Mouse (Mus musculus) cerebellum, adult (tissue): Measurements from ENCODE around the gene C530008M17Rik.

Source experiments
- ATAC-seq: cut with Nextera tagmentation; 2 replicates; pipeline ENCODE4 v1.9.2; 2017; ENCODE audit warnings: mild to moderate bottlenecking, moderate library complexity, mixed read lengths; ENCODE audit not compliant: insufficient number of reproducible peaks, low FRiP score, low TSS enrichment

The C530008M17Rik gene

GRCm38 (mm10) chr5:76763731-76764130, 107.4 kb downstream of the C530008M17Rik start:
- no peak for ATAC-seq

- ATAC-seq = no peak
Measured at GRCm38 (mm10) chr5:76769014-76769413, 112.7 kb downstream of the C530008M17Rik start.

- ATAC-seq = no peak
Measured at GRCm38 (mm10) chr5:76769572-76769971, 113.3 kb downstream of the C530008M17Rik start.

GRCm38 (mm10) chr5:76771371-76771770, 115.1 kb downstream of the C530008M17Rik start:
- ATAC-seq = no peak

GRCm38 (mm10) chr5:76772831-76773230, 116.5 kb downstream of the C530008M17Rik start:
- ATAC-seq = no peak

GRCm38 (mm10) chr5:76773492-76774158, 117.3 kb downstream of the C530008M17Rik start:
- no peak for ATAC-seq

- ATAC-seq = no peak
Measured at GRCm38 (mm10) chr5:76779094-76779615, 122.8 kb downstream of the C530008M17Rik start.

- ATAC-seq = no peak
Measured at GRCm38 (mm10) chr5:76781943-76782342, 125.6 kb downstream of the C530008M17Rik start.

GRCm38 (mm10) chr5:76782414-76783103, 126.2 kb downstream of the C530008M17Rik start:
- ATAC-seq = no peak

GRCm38 (mm10) chr5:76783104-76783441, 126.8 kb downstream of the C530008M17Rik start:
- ATAC-seq = no peak

GRCm38 (mm10) chr5:76784151-76784723, 127.9 kb downstream of the C530008M17Rik start:
- ATAC-seq = no peak

- ATAC-seq = no peak
Measured at GRCm38 (mm10) chr5:76785013-76785412, 128.7 kb downstream of the C530008M17Rik start.

- no peak for ATAC-seq
Measured at GRCm38 (mm10) chr5:76789881-76790280, 133.6 kb downstream of the C530008M17Rik start.

- ATAC-seq = no peak
Measured at GRCm38 (mm10) chr5:76791280-76791679, 135.0 kb downstream of the C530008M17Rik start.

- no peak for ATAC-seq
Measured at GRCm38 (mm10) chr5:76792720-76793119, 136.4 kb downstream of the C530008M17Rik start.

GRCm38 (mm10) chr5:76798043-76798442, 141.7 kb downstream of the C530008M17Rik start:
- ATAC-seq = no peak

- ATAC-seq = no peak
Measured at GRCm38 (mm10) chr5:76799471-76799870, 143.2 kb downstream of the C530008M17Rik start.

GRCm38 (mm10) chr5:76809031-76809430, 152.7 kb downstream of the C530008M17Rik start:
- ATAC-seq = no peak

- ATAC-seq = no peak
Measured at GRCm38 (mm10) chr5:76815035-76815434, 158.7 kb downstream of the C530008M17Rik start.

- ATAC-seq = no peak
Measured at GRCm38 (mm10) chr5:76815786-76816455, 159.6 kb downstream of the C530008M17Rik start.

GRCm38 (mm10) chr5:76816748-76817147, 160.4 kb downstream of the C530008M17Rik start:
- ATAC-seq = no peak
